Mouse (Mus musculus) hindbrain, embryonic 10.5 days (tissue): ENCODE results near the gene Cyp4v3. TPM values are rescaled to one million over a fixed set of nuclear protein-coding genes. Genes with fewer than 3 reads are reported as not detected.

Source experiments
- DNase-seq: peaks from one replicate; pipeline ENCODE4 v3.0.0-alpha.2; 2017; ENCODE audit warnings: low spot score
- H3K27ac ChIP-seq: fragments of 300-500 bp; sonication (generic); 2 replicates; pipeline ENCODE4 v1.5.1; 2016; ENCODE audit warnings: mild to moderate bottlenecking, moderate library complexity
- H3K27me3 ChIP-seq: fragments of 300-500 bp; sonication (generic); 2 replicates; pipeline ENCODE4 v1.6.1; 2016; ENCODE audit warnings: mild to moderate bottlenecking; ENCODE audit not compliant: poor library complexity, insufficient read depth, severe bottlenecking
- H3K36me3 ChIP-seq: fragments of 300-500 bp; sonication (generic); 2 replicates; pipeline ENCODE4 v1.6.1; 2016; ENCODE audit warnings: mild to moderate bottlenecking, moderate library complexity
- H3K4me1 ChIP-seq: fragments of 300-500 bp; sonication (generic); replicated peaks from 2 replicates; pipeline ENCODE4 v1.6.1; 2016; ENCODE audit warnings: mild to moderate bottlenecking
- H3K4me3 ChIP-seq: fragments of 300-500 bp; sonication (generic); 2 replicates; pipeline ENCODE4 v1.5.1; 2016; ENCODE audit warnings: mild to moderate bottlenecking, moderate library complexity
- H3K9me3 ChIP-seq: fragments of 300-500 bp; sonication (generic); 2 replicates; pipeline ENCODE4 v1.6.1; 2016; ENCODE audit warnings: mild to moderate bottlenecking, moderate library complexity
- WGBS: fragments of 180-500 bp; shearing (Covaris S2); methylation state at CpG from one replicate; pipeline ENCODE4 v1.1.7; 2016; 5-methylcytosine and 5-hydroxymethylcytosine counted together
- polyA plus RNA-seq: library from polyadenylated mRNA; unstranded; fragments of >200 nt; fragmentation: Nextera tagmentation; extraction: Ambion mirVana; gene quantifications from 2 replicates; pipeline ENCODE4 v1.2.1, GENCODE M21; 2016

Cyp4v3 gene
- polyA plus RNA-seq, 1 experiment from 2014 or later, result 0.41 TPM

- no peaks in the 10 kb centered on the region for H3K27me3 ChIP-seq
- no peak overlapping the region for H3K27ac ChIP-seq
- H3K4me3 ChIP-seq, result no peak overlapping the region
- WGBS, result 86% methylated on average over 8 of the region's 8 CpGs
- H3K4me1 ChIP-seq, result no peaks in the 10 kb centered on the region
- no peak for DNase-seq
- H3K36me3 ChIP-seq, result no peaks in the 10 kb centered on the region
- H3K9me3 ChIP-seq, result no peaks in the 10 kb centered on the region
Measured at GRCm38 (mm10) chr8:45258421-45258820, 74.6 kb downstream of the Cyp4v3 start.

GRCm38 (mm10) chr8:45255040-45255439, 78.0 kb downstream of the Cyp4v3 start:
- Histone ChIP-seq H3K9me3 (no peaks in the 10 kb centered on the region), H3K27ac (no peak overlapping the region), H3K36me3 (no peaks in the 10 kb centered on the region), H3K4me1 (no peaks in the 10 kb centered on the region), H3K4me3 (no peak overlapping the region), H3K27me3 (no peaks in the 10 kb centered on the region)
- 85% methylated on average over 12 of the region's 12 CpGs for WGBS
- no peak for DNase-seq

Other genes with a start within 250 kb of the Cyp4v3 start
- gene F11, start 71.2 kb downstream of the Cyp4v3 start, polyA plus RNA-seq, result not detected in 2 replicates
- not detected in 2 replicates for gene Klkb1, start 38.4 kb downstream of the Cyp4v3 start, polyA plus RNA-seq
- not detected in 2 replicates for gene Gm45753, start 24.8 kb downstream of the Cyp4v3 start, polyA plus RNA-seq
- gene Fam149a, start 49.1 kb upstream of the Cyp4v3 start, polyA plus RNA-seq, result 9.1 and 9.6 TPM in 2 replicates
- 0.67 and 0.77 TPM in 2 replicates for gene Tlr3, start 77.9 kb upstream of the Cyp4v3 start, polyA plus RNA-seq
- gene Sorbs2, start 174.6 kb upstream of the Cyp4v3 start, polyA plus RNA-seq, result 30.8 and 36.9 TPM in 2 replicates